In genomic region chr5:117068808-117069497, GRCm38 (mm10) we compare ENCODE assay signal across 9 mouse cellular contexts. TPM values are rescaled to one million over a fixed set of nuclear protein-coding genes. Genes with fewer than 3 reads are reported as not detected.
DNase-seq lines count a peak whose midpoint lies in the region; ATAC-seq lines count a peak whose summit lies in the region.
"Had no signal": no experiment of that assay in that cellular context is flagged by ENCODE, and none has a peak within 500 bp of the region (broad histone marks: within the 10 kb centered on the region; RNA-seq: fewer than 3 reads in every experiment).

No protein-coding gene starts in this region.

- peak overlapping the region; percentile 22; the same call in 1 of the 2 replicates for H3K4me2 ChIP-seq in kidney, embryonic 14.5 days (replicated peaks; ENCODE audit: low read depth, low read length)
- peak overlapping the region; percentile 53 for H3K4me2 ChIP-seq in heart, embryonic 11.5 days

- H3K4me1 ChIP-seq in kidney, embryonic 14.5 days (ENCODE audit: control insufficient read depth, insufficient read depth, low read length) = peaks cover 7% of the 10 kb centered on the region; the same call in 1 of the 2 replicates
- no peaks in the 10 kb centered on the region; the same call in 1 of the 2 replicates for H3K4me1 ChIP-seq in heart, embryonic 11.5 days (ENCODE audit: control insufficient read depth, insufficient read depth, low read length)

- 25% methylated on average over 19 of the region's 19 CpGs for WGBS in kidney, embryonic 14.5 days
- WGBS in heart, embryonic 11.5 days (ENCODE audit: insufficient replicate concordance) = 42% methylated on average over 13 of the region's 19 CpGs

- no peak for DNase-seq in kidney, adult 9 months
- peak; percentile 74 for DNase-seq in brain, adult 2 months (ENCODE audit: low read depth, low spot score)
- peak; percentile 59 for DNase-seq in mesoderm, embryonic 11.5 days (ENCODE audit: low read depth, low spot score)
- DNase-seq in gastrocnemius, postnatal 4 days (ENCODE audit: low spot score in 2 of 2) = no peak
- DNase-seq in spleen, adult 12 weeks (ENCODE audit: low spot score) = no peak
- DNase-seq in spleen, postnatal 14 days (ENCODE audit: low spot score in 2 of 2) = no peak

- no peak overlapping the region for H3K27ac ChIP-seq in kidney, embryonic 14.5 days (ENCODE audit: low read depth, low read length)
- no peak overlapping the region for H3K27ac ChIP-seq in heart, embryonic 11.5 days (ENCODE audit: low read depth, low read length)

- no peak for ATAC-seq in kidney, embryonic 14.5 days (ENCODE audit: low FRiP score, low TSS enrichment)
- ATAC-seq in heart, embryonic 11.5 days (replicated peaks; ENCODE audit: insufficient number of reproducible peaks, low FRiP score, low TSS enrichment) = no peak

- no peak overlapping the region for H3K9ac ChIP-seq in kidney, embryonic 14.5 days (ENCODE audit: low read depth, low read length)
- H3K9ac ChIP-seq in heart, embryonic 11.5 days (ENCODE audit: low read depth, low read length) = no peak overlapping the region

- H3K4me3 ChIP-seq in kidney, embryonic 14.5 days (ENCODE audit: low read length) = no peak overlapping the region
- no peak overlapping the region for H3K4me3 ChIP-seq in heart, embryonic 11.5 days (ENCODE audit: low read depth, low read length)

- H3K27me3 ChIP-seq in kidney, embryonic 14.5 days (ENCODE audit: control insufficient read depth, insufficient read depth, low read length) = no peaks in the 10 kb centered on the region
- no peaks in the 10 kb centered on the region for H3K27me3 ChIP-seq in heart, embryonic 11.5 days (ENCODE audit: control insufficient read depth, insufficient read depth, low read length)

- H3K9me3 ChIP-seq in kidney, embryonic 14.5 days (ENCODE audit: control insufficient read depth, low read length) = no peaks in the 10 kb centered on the region
- peaks cover 3% of the 10 kb centered on the region; the same call in 1 of the 2 replicates for H3K9me3 ChIP-seq in heart, embryonic 11.5 days (replicated peaks; ENCODE audit: control insufficient read depth, low read length)

- no peaks in the 10 kb centered on the region for H3K36me3 ChIP-seq in kidney, embryonic 14.5 days (ENCODE audit: control insufficient read depth, insufficient read depth, low read length)
- H3K36me3 ChIP-seq in heart, embryonic 11.5 days (ENCODE audit: control insufficient read depth, insufficient read depth, low read length) = no peaks in the 10 kb centered on the region
- H3K36me3 ChIP-seq: G1E had no signal

RNA-seq across cellular contexts. Expression of gene Suds3, which starts 47.0 kb away (rescaled TPM):
- polyA plus RNA-seq in kidney, embryonic 14.5 days (2014; fragmentation: Nextera tagmentation; extraction: Ambion mirVana) = 49.2 and 70.7 TPM in 2 replicates
- 36.8 and 37.1 TPM in 2 replicates for polyA plus RNA-seq in heart, embryonic 11.5 days (2014; fragmentation: Nextera tagmentation; extraction: Ambion mirVana)
- 10 to 100 TPM; 52.7 to 54.7 TPM for total RNA-seq in gastrocnemius, postnatal 4 days (2021)

RNA-seq across cellular contexts. Expression of gene Taok3, which starts 51.0 kb away (rescaled TPM):
- polyA plus RNA-seq in kidney, embryonic 14.5 days (2014; fragmentation: Nextera tagmentation; extraction: Ambion mirVana) = 11.7 and 16.3 TPM in 2 replicates
- polyA plus RNA-seq in heart, embryonic 11.5 days (2014; fragmentation: Nextera tagmentation; extraction: Ambion mirVana) = 12.9 and 13.8 TPM in 2 replicates
- 10 to 100 TPM; 13.7 to 14.7 TPM for total RNA-seq in gastrocnemius, postnatal 4 days (2021)

Comparison
In these comparisons a context has a peak if more than half of its experiments do, and no peak if none do; other contexts are left out.
1. DNase-seq: peak in brain, adult 2 months (single experiment) and mesoderm, embryonic 11.5 days (single experiment); none in kidney, adult 9 months (single experiment), gastrocnemius, postnatal 4 days (0 of 2), spleen, adult 12 weeks (single experiment) and spleen, postnatal 14 days (0 of 2).